Mouse (Mus musculus): Measurements from ENCODE around the gene Sec14l1.

GRCm38 (mm10) chr11:117099372-117099771, 15.6 kb upstream of the Sec14l1 start:
- no peak for TF ChIP-seq CTCF (conservative IDR thresholded peaks at IDR 0.05; ENCODE audit: low read length)
- TF ChIP-seq POU5F1 (IDR thresholded peaks at IDR 0.05; ENCODE audit: borderline replicate concordance, low read length), result no peak
- TF ChIP-seq NANOG (IDR thresholded peaks at IDR 0.05; ENCODE audit: borderline replicate concordance, low read length), result no peak
